Mouse (Mus musculus) neural tube, embryonic 11.5 days (tissue): ENCODE measurements at regions not wholly inside any gene's neighbourhood (a gene's known extent, or its start where the extent isn't known, plus 50 kb on each side); places are given as distances from the start of the nearest gene placed in this dataset.

Source experiments
- ATAC-seq: fragments of 200-750 bp; cut with Nextera tagmentation; 2 replicates; pipeline ENCODE4 v1.8.0; 2017; ENCODE audit warnings: moderate number of reproducible peaks, mild to moderate bottlenecking, moderate TSS enrichment, moderate library complexity; ENCODE audit not compliant: insufficient read depth, low FRiP score, low TSS enrichment
- DNase-seq: peaks from one replicate; pipeline ENCODE4 v3.0.0-alpha.2; 2015; ENCODE audit warnings: low spot score
- H3K27ac ChIP-seq: fragments of 300-500 bp; sonication (generic); 2 replicates; pipeline ENCODE4 v1.5.1; 2014; ENCODE audit warnings: low read depth, mild to moderate bottlenecking, low read length
- H3K27me3 ChIP-seq: fragments of 300-500 bp; sonication (generic); 2 replicates; pipeline ENCODE4 v1.6.1; 2014; ENCODE audit warnings: mild to moderate bottlenecking, low read length, mixed read lengths; ENCODE audit not compliant: control insufficient read depth, insufficient read depth
- H3K36me3 ChIP-seq: fragments of 300-500 bp; sonication (generic); 2 replicates; pipeline ENCODE4 v1.6.1; 2014; ENCODE audit warnings: mild to moderate bottlenecking, low read length, moderate library complexity, mixed read lengths; ENCODE audit not compliant: control insufficient read depth, insufficient read depth
- H3K4me1 ChIP-seq: fragments of 300-500 bp; sonication (generic); 2 replicates; pipeline ENCODE4 v1.6.1; 2014; ENCODE audit warnings: low read length, mixed read lengths; ENCODE audit not compliant: control insufficient read depth, insufficient read depth
- H3K4me2 ChIP-seq: fragments of 300-500 bp; sonication (generic); 2 replicates; pipeline ENCODE4 v1.6.1; 2014; ENCODE audit warnings: low read depth, mild to moderate bottlenecking, moderate library complexity
- H3K4me3 ChIP-seq: fragments of 300-500 bp; sonication (generic); 2 replicates; pipeline ENCODE4 v1.5.1; 2014; ENCODE audit warnings: low read depth, low read length
- H3K9ac ChIP-seq: fragments of 300-500 bp; sonication (generic); 2 replicates; pipeline ENCODE4 v1.6.1; 2014; ENCODE audit warnings: mild to moderate bottlenecking, low read length
- H3K9me3 ChIP-seq: fragments of 300-500 bp; sonication (generic); 2 replicates; pipeline ENCODE4 v1.6.1; 2016; ENCODE audit warnings: low read length; ENCODE audit not compliant: control insufficient read depth
- WGBS: fragments of 180-500 bp; shearing (Covaris S2); extraction: QIAGEN DNeasy Blood & Tissue Kit; methylation state at CpG from one replicate; pipeline ENCODE4 v1.1.7; 2014; 5-methylcytosine and 5-hydroxymethylcytosine counted together

DNA sequence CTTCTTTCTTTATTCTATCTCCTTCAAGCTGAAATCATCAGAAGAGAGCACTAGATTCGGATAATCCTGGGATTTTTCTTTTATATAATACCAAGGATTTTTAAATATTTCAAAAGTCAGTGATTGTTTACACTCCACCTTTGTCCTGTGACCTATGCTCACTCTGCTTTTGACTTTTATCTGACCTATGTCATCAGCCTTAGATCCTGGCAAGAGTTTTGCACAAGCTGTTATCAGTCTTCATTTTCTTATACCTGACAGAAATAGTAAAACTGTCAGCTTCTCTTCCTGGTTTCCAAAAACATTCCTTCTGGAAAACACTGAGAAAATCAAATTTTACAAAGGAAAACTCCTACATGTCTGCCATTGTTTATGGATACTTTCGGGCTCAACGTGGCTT is 168.3 kb upstream of the Zic4 start:
- H3K27ac ChIP-seq, result no peak overlapping the region
- WGBS, result 91% methylated on average over 3 of the region's 3 CpGs
- ATAC-seq (no peak), DNase-seq (no peak)
- no peak overlapping the region for H3K4me3 ChIP-seq
- H3K27me3 ChIP-seq, result no peaks in the 10 kb centered on the region
- H3K9ac ChIP-seq, result no peak overlapping the region
- H3K9me3 ChIP-seq, result no peaks in the 10 kb centered on the region
- H3K36me3 ChIP-seq, result no peaks in the 10 kb centered on the region
- H3K4me1 ChIP-seq, result no peaks in the 10 kb centered on the region
- no peak overlapping the region for H3K4me2 ChIP-seq

GRCm38 (mm10) chr9:91207281-91207680 is 154.9 kb upstream of the Zic4 start:
- no peak for DNase-seq

DNA sequence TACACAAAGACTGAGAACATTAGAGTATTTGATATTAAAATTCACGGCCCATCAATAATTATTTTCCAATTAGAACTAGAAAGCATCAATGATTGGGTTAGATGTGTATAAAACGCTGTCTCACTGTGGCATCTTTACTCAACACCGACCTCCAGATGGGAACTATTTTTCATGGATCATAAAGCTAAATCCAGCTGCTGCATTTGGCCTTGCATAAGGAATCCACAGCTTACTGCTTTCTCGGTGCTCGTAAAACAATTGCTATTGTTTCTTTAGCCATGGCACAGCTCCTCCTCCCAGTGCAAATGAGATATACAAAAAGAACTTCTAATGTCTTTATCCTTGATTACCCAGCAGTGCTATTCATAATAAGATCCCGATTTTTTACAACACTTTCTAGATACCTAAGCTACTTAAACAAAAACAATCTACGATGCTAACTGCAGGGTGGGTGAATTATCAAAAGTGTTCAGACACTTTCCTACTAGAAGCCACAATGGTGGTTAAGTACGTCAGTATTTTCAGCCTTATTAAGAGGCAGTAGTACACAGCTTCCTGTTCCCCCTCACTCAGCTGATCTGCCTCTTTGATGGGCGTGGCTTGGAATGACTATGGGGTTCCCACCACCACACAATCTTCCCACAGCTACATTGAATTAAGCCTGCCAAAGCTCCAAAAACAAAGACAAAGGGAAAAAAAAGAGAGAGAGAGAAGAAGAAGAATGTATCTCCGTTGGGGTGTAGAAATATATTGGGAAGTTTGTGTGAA is 134.4 kb upstream of the Zic4 start:
- Histone ChIP-seq H3K27me3 (no peaks in the 10 kb centered on the region), H3K4me2 (peak overlapping the region; percentile 9; the same call in 1 of the 2 replicates), H3K9me3 (no peaks in the 10 kb centered on the region), H3K36me3 (no peaks in the 10 kb centered on the region), H3K27ac (no peak overlapping the region), H3K4me1 (no peaks in the 10 kb centered on the region), H3K4me3 (no peak overlapping the region), H3K9ac (no peak overlapping the region)
- DNase-seq (peak; percentile 13), ATAC-seq (peak; percentile 91; the same call in 1 of the 2 replicates)
- WGBS, result 25% methylated on average over 10 of the region's 10 CpGs

More at GRCm38 (mm10) chr9:91207281-91207680, 154.9 kb upstream of the Zic4 start:
- ATAC-seq, result no peak
- H3K4me3 ChIP-seq, result no peak overlapping the region
- H3K4me2 ChIP-seq, result no peak overlapping the region
- H3K27ac ChIP-seq, result no peak overlapping the region
- H3K36me3 ChIP-seq, result no peaks in the 10 kb centered on the region
- H3K4me1 ChIP-seq, result no peaks in the 10 kb centered on the region
- H3K9ac ChIP-seq, result no peak overlapping the region
- no peaks in the 10 kb centered on the region for H3K27me3 ChIP-seq
- no peaks in the 10 kb centered on the region for H3K9me3 ChIP-seq
- WGBS, result 58% methylated on average over 2 of the region's 2 CpGs

- ATAC-seq, result no peak
- H3K27me3 ChIP-seq, result no peaks in the 10 kb centered on the region
Observed at GRCm38 (mm10) chr9:91228525-91228924, 133.7 kb upstream of the Zic4 start.

DNA sequence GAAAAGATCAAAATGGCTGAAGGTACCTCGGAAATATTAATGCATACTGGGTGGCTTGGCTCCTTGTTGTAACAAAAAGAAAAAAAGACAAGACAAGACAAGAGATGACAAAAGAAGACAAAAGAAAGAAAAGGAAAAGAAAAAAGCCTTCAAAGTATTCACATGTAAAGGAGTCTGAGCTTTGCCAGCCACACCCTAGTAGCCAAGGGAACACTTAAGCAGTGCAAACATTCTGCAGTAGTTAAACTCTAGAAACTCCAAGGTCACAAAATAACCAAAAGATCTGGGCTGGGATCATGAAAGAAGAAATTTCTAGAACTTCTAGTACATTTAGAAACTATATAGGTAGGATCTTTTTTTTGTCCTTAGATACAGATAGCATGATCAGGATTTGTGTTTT is 108.3 kb upstream of the Zic4 start:
- Histone ChIP-seq H3K9ac (no peak overlapping the region), H3K27ac (no peak overlapping the region), H3K4me3 (no peak overlapping the region), H3K9me3 (no peaks in the 10 kb centered on the region), H3K27me3 (no peaks in the 10 kb centered on the region), H3K4me1 (no peaks in the 10 kb centered on the region), H3K36me3 (no peaks in the 10 kb centered on the region), H3K4me2 (no peak overlapping the region)
- DNase-seq (no peak), ATAC-seq (no peak)
- 89% methylated on average over 1 of the region's 1 CpGs for WGBS

More at GRCm38 (mm10) chr9:91228525-91228924, 133.7 kb upstream of the Zic4 start:
- H3K9ac ChIP-seq, result no peak overlapping the region
- H3K9me3 ChIP-seq, result no peaks in the 10 kb centered on the region
- H3K36me3 ChIP-seq, result no peaks in the 10 kb centered on the region
- no peaks in the 10 kb centered on the region for H3K4me1 ChIP-seq
- H3K27ac ChIP-seq, result no peak overlapping the region
- DNase-seq, result no peak
- H3K4me3 ChIP-seq, result no peak overlapping the region
- 75% methylated on average over 5 of the region's 5 CpGs for WGBS
- no peak overlapping the region for H3K4me2 ChIP-seq

DNA sequence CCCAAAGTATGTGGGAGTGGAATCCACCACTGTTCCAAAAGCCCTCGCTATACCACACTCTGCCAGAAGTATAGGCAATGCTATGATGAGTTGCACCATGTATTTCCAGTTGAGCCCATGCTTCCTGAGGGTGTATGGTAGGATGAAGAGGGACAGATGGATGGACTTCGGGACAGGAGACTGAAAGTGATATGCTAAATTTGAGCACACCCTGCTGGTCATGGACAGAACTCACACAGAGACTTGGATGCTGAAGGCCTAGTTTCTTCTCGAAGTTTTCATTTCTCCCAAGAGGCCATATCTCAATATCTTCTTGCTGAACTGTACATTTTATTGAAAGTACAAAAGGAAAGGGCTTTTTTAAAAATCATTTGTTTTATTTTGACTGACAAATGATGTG is 70.9 kb upstream of the Zic4 start:
- ATAC-seq, result no peak
- Histone ChIP-seq H3K9me3 (no peaks in the 10 kb centered on the region), H3K4me3 (no peak overlapping the region), H3K9ac (no peak overlapping the region), H3K4me1 (no peaks in the 10 kb centered on the region), H3K4me2 (no peak overlapping the region), H3K27ac (no peak overlapping the region), H3K27me3 (no peaks in the 10 kb centered on the region), H3K36me3 (no peaks in the 10 kb centered on the region)
- 78% methylated on average over 3 of the region's 3 CpGs for WGBS
- DNase-seq, result no peak
